In the genomic region with DNA sequence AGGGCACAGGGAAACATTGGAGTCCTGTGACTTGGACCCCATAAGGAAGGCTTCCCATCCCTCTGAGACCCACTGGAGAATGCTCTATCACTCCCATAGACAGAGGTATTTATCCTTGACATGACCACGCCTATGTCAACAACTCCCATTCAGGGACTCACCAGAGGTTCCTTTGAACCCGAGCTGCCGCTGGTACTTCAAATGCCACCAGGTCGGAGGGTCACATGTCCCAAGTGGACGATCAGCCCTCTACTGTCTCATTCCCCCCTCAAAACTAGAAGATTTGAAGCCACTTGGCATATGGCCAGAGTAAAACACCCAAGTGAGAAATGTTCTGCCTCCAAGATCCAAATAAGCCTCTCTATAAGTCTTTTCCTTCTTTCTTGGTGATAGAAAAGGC, we compare ENCODE assay signal across 16 mouse cellular contexts. TPM values are rescaled to one million over a fixed set of nuclear protein-coding genes. Genes with fewer than 3 reads are reported as not detected.
DNase-seq lines count a peak whose midpoint lies in the region; ATAC-seq and TF ChIP-seq lines count a peak whose summit lies in the region.
"Had no signal": no experiment of that assay in that cellular context is flagged by ENCODE, and none has a peak within 500 bp of the region (broad histone marks: within the 10 kb centered on the region; RNA-seq: fewer than 3 reads in every experiment).

No protein-coding gene starts in this region.

- WGBS in lung, embryonic 14.5 days = 23% methylated on average over 5 of the region's 5 CpGs
- WGBS in lung, postnatal 0 days = 24% methylated on average over 5 of the region's 5 CpGs
- 49% methylated on average over 5 of the region's 5 CpGs for WGBS in liver, postnatal 0 days (ENCODE audit: insufficient replicate concordance)

- no peak overlapping the region for H3K9ac ChIP-seq in lung, embryonic 14.5 days
- H3K9ac ChIP-seq in lung, postnatal 0 days (replicated peaks; ENCODE audit: low read depth) = no peak overlapping the region
- 0 out of 2 replicates have a peak overlapping the region, but pooled peaks have one; percentile 27 for H3K9ac ChIP-seq in liver, postnatal 0 days (replicated peaks)
- H3K9ac ChIP-seq: hindbrain, embryonic 12.5 days had no signal

- H3K9me3 ChIP-seq in lung, embryonic 14.5 days (ENCODE audit: low read depth, low read length) = no peaks in the 10 kb centered on the region
- H3K9me3 ChIP-seq in lung, postnatal 0 days (ENCODE audit: low read length) = no peaks in the 10 kb centered on the region
- H3K9me3 ChIP-seq in liver, postnatal 0 days (ENCODE audit: low read length) = no peaks in the 10 kb centered on the region
- H3K9me3 ChIP-seq: hindbrain, embryonic 12.5 days had no signal

- peaks cover 6% of the 10 kb centered on the region; the same call in 1 of the 2 replicates for H3K4me1 ChIP-seq in lung, embryonic 14.5 days (ENCODE audit: insufficient read depth)
- no peaks in the 10 kb centered on the region; the same call in 1 of the 2 replicates for H3K4me1 ChIP-seq in lung, postnatal 0 days (ENCODE audit: insufficient read depth, low read depth, low read length)
- peaks cover 18% of the 10 kb centered on the region; the same call in 1 of the 2 replicates for H3K4me1 ChIP-seq in liver, postnatal 0 days (ENCODE audit: insufficient read depth)

- H3K27ac ChIP-seq in lung, embryonic 14.5 days (ENCODE audit: low read depth) = no peak overlapping the region
- no peak overlapping the region for H3K27ac ChIP-seq in lung, postnatal 0 days (ENCODE audit: low read length)
- peak overlapping the region; percentile 85 for H3K27ac ChIP-seq in liver, postnatal 0 days (ENCODE audit: low read depth)
- H3K27ac ChIP-seq: hindbrain, embryonic 12.5 days had no signal

- no peaks in the 10 kb centered on the region for H3K27me3 ChIP-seq in lung, embryonic 14.5 days (ENCODE audit: insufficient read depth, low read length)
- no peaks in the 10 kb centered on the region for H3K27me3 ChIP-seq in lung, postnatal 0 days (replicated peaks; ENCODE audit: insufficient read depth, low read length)
- no peaks in the 10 kb centered on the region for H3K27me3 ChIP-seq in liver, postnatal 0 days (ENCODE audit: insufficient read depth, low read length)
- H3K27me3 ChIP-seq: hindbrain, embryonic 12.5 days had no signal

- TF ChIP-seq EP300 in lung, postnatal 0 days (IDR thresholded peaks at IDR 0.05) = no peak
- no peak for TF ChIP-seq EP300 in liver, postnatal 0 days (IDR thresholded peaks at IDR 0.05; ENCODE audit: low read depth)

- H3K4me2 ChIP-seq in lung, embryonic 14.5 days = no peak overlapping the region
- no peak overlapping the region for H3K4me2 ChIP-seq in lung, postnatal 0 days (replicated peaks; ENCODE audit: low read depth, low read length)
- no peak overlapping the region for H3K4me2 ChIP-seq in liver, postnatal 0 days (ENCODE audit: low read depth, low read length)
- H3K4me2 ChIP-seq: hindbrain, embryonic 12.5 days had no signal

- intact Hi-C loops in heart, postnatal 14 days (cut with DNase I) = no loop called here
- intact Hi-C loops in gastrocnemius, postnatal 14 days (cut with DNase I; ENCODE audit: low total_unique reads) = no loop called here

- no peak for TF ChIP-seq CTCF in lung, embryonic 14.5 days (IDR thresholded peaks at IDR 0.05; ENCODE audit: low read depth)
- no peak for TF ChIP-seq CTCF in lung, postnatal 0 days (IDR thresholded peaks at IDR 0.05)
- no peak for TF ChIP-seq CTCF in liver, postnatal 0 days (IDR thresholded peaks at IDR 0.05; ENCODE audit: low read depth)

- DNase-seq in embryo, embryonic 10 days (ENCODE audit: low spot score) = peak; percentile 30
- DNase-seq in embryo, embryonic 11 days = no peak
- DNase-seq in heart, adult 11 months = peak; percentile 78
- no peak for DNase-seq in heart, postnatal 14 days
- peak; percentile 26 for DNase-seq in lung, embryonic 14.5 days
- no peak for DNase-seq in lung, postnatal 0 days (ENCODE audit: low spot score)
- no peak for DNase-seq in liver, postnatal 0 days
- DNase-seq in gastrocnemius, postnatal 14 days = no peak
- DNase-seq: adrenal gland, postnatal 25 days; cerebellum, adult 8-10 months; cerebellum, postnatal 36 days; gastrocnemius, postnatal 36 days; lung, adult 18-20 months; lung, postnatal 4 days had no signal

- H3K4me3 ChIP-seq in lung, embryonic 14.5 days (ENCODE audit: low read depth, low read length) = no peak overlapping the region
- H3K4me3 ChIP-seq in lung, postnatal 0 days (ENCODE audit: low read depth, low read length) = no peak overlapping the region
- H3K4me3 ChIP-seq in liver, postnatal 0 days (ENCODE audit: low read depth, low read length) = no peak overlapping the region
- H3K4me3 ChIP-seq: hindbrain, embryonic 12.5 days had no signal

- H3K36me3 ChIP-seq in lung, embryonic 14.5 days (ENCODE audit: insufficient read depth) = no peaks in the 10 kb centered on the region
- H3K36me3 ChIP-seq in lung, postnatal 0 days (ENCODE audit: insufficient read depth, low read length) = no peaks in the 10 kb centered on the region
- no peaks in the 10 kb centered on the region for H3K36me3 ChIP-seq in liver, postnatal 0 days (replicated peaks; ENCODE audit: insufficient read depth, low read length)
- H3K36me3 ChIP-seq: hindbrain, embryonic 12.5 days had no signal

- no peak for ATAC-seq in lung, embryonic 14.5 days (ENCODE audit: insufficient read depth)
- ATAC-seq in lung, postnatal 0 days = no peak
- no peak for ATAC-seq in liver, postnatal 0 days
- ATAC-seq: intestine, postnatal 0 days had no signal

RNA-seq across cellular contexts. Expression of a gene that starts 42.8 kb away (rescaled TPM):
- 10 to 100 TPM; 56.0 to 68.3 TPM for total RNA-seq in heart, postnatal 14 days (2021)
- 188 and 202 TPM in 2 replicates for polyA plus RNA-seq in lung, embryonic 14.5 days (2014; fragmentation: Nextera tagmentation; extraction: Ambion mirVana)
- 61.6 and 65.7 TPM in 2 replicates for polyA plus RNA-seq in lung, postnatal 0 days (2015; fragmentation: Nextera tagmentation; extraction: Ambion mirVana)
- polyA plus RNA-seq in liver, postnatal 0 days (2015; fragmentation: Nextera tagmentation; extraction: Ambion mirVana) = 51.9 and 58.8 TPM in 2 replicates
- total RNA-seq in gastrocnemius, postnatal 14 days (2021) = 100 to 1,000 TPM; 103 to 108 TPM

RNA-seq across cellular contexts. Expression of a gene that starts 43.2 kb away (rescaled TPM):
- total RNA-seq in heart, postnatal 14 days (2021) = 10 to 100 TPM; 43.8 to 45.5 TPM
- 30.8 and 32.6 TPM in 2 replicates for polyA plus RNA-seq in lung, embryonic 14.5 days (2014; fragmentation: Nextera tagmentation; extraction: Ambion mirVana)
- polyA plus RNA-seq in lung, postnatal 0 days (2015; fragmentation: Nextera tagmentation; extraction: Ambion mirVana) = 19.9 and 20.3 TPM in 2 replicates
- polyA plus RNA-seq in liver, postnatal 0 days (2015; fragmentation: Nextera tagmentation; extraction: Ambion mirVana) = 45.2 and 45.6 TPM in 2 replicates
- 10 to 100 TPM; 40.4 to 60.3 TPM for total RNA-seq in gastrocnemius, postnatal 14 days (2021)

Comparison
In these comparisons a context has a peak if more than half of its experiments do, and no peak if none do; other contexts are left out.
1. DNase-seq: peak in embryo, embryonic 10 days (single experiment), heart, adult 11 months (single experiment) and lung, embryonic 14.5 days (single experiment); none in embryo, embryonic 11 days (single experiment), heart, postnatal 14 days (0 of 2), lung, postnatal 0 days (single experiment), liver, postnatal 0 days (single experiment) and gastrocnemius, postnatal 14 days (single experiment).